Mouse (Mus musculus) retina, embryonic 14.5 days (tissue): ENCODE measurements around the gene Arhgap29.

Source experiments
- DNase-seq: peaks from one replicate; pipeline ENCODE4 v3.0.0-alpha.2; 2015; ENCODE audit warnings: low spot score

The Arhgap29 gene

GRCm38 (mm10) chr3:122012464-122012863, 60.1 kb downstream of the Arhgap29 start:
- DNase-seq: no peak

- DNase-seq: no peak
These were observed 66.1 kb downstream of the Arhgap29 start for GRCm38 (mm10) chr3:122018421-122018820.

DNA sequence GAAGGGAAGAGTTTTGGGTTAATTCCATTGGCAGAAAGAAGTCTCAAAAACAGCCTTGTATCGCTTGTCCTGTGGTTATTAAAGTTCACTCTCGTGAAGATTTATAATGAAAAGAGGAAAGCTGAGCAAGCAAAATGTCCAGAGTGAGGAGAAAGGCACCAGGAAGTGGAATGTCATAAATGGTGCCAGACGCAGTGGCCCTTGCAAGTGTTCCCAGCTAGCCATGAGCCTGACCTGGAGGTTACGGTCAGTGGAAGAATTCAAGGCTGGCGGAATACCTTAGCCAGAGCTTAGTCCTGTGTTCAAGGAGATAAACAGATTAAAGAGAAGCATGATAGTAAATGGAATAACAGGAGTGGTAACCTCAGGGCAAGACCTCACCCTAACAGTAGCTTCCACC, 66.8 kb downstream of the Arhgap29 start:
- DNase-seq: no peak

- no peak for DNase-seq
These were observed 68.8 kb downstream of the Arhgap29 start for GRCm38 (mm10) chr3:122021029-122021652.

DNA sequence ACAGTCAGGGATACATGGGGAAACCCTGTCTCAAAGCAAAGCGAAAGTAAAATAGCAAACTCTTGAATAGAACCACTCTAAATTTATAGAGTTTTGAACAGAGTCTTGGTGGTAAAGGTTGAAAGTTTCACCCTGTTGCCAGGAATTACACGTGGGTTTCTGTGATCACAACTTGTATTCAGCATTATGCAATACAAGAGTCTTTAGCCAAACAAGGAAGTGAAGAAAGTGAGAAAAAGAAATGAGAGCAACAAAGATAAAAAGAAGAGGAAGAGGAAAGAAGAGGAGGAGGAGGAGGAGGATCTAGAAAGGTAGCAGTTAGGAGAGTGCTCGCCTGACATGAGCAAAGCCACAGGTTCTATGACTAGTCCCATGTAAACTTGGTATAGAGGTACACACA, 70.0 kb downstream of the Arhgap29 start:
- no peak for DNase-seq

DNA sequence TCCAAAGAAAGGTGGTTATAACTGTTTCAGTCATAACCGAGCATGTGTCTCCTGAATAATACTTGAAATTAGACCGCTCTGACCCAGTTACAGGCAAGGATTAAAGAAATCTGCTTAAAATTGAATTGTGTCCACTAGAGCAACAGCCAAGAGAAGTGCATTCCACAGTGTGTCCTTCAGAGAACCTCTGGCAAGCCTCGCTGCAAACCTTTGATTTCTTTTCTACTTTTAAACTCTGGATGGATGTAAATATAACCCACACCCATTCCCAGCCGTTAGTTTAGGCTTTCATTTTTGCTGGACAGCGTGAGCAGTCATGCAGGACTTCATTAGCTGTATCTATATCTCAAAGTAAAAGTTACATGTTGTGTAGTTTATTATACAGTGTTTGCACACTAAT, 74.3 kb downstream of the Arhgap29 start:
- no peak for DNase-seq

DNA sequence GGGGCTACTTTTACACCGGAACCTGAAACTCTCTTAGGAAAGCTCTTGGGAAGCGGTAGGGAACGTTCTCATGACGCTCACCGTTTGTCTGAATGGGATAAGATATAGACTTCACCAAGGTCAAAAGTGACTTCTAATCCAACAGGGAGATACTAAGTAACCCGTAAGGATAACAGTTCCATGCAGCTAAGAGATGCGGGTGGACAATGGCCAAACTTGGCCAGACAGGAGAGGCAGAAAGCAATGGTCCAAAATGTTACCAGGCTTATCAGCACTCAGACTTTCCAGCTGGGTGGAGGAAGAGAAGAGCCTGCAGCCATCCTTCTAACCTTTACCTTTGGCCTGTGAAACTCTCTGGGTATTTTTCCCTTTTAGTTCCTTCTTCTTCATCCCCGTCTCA, 75.4 kb downstream of the Arhgap29 start:
- no peak for DNase-seq

DNA sequence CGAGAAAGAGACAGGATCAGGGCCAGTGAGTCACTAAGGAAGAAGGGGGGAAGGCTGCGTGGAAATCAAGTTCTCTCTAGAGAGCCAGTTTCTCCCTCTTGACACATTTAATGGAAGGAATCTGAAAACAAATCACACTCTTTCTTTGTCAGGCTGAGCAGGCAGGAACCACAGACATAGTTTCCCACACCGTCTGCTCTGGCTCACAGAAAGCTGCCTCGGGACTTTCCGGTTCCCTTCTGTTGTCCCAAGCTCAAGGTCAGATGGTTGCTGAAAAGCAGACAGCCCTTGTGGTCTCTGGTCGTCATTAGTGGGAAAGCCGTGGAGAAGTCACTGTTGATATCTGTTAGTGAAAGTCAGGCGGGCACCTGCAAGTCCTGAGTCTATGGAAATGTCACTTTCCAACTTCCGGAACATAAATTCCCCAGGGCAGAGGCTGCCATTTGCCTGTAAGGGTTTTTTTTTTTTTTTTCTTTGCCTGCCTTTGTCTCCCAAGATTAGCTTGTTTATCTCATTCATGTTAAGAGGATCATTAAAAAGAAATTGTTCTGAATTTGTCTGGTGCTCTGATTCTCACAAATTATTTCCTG, 81.0 kb downstream of the Arhgap29 start:
- no peak for DNase-seq

- no peak for DNase-seq
These were observed 81.9 kb downstream of the Arhgap29 start for GRCm38 (mm10) chr3:122034240-122034639.

DNA sequence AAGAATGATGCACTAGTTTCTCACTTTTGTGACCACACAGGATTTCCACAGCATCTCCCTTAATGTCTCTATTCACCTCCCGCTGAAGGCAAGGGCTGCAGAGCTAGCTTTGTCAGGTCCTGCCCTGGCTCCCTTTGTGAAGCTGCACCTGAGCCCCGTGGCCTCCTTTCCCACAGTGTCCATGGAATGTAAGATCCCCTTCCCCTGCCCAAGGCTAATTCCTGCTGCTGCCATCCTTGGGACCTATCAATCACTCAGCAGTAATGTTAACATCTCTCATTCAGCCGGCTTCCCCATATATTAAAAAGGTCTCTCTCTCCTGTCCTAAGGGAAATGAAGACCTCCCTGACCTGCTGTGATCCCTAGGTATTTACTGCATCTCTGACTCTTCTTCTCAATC, 82.8 kb downstream of the Arhgap29 start:
- no peak for DNase-seq

- DNase-seq: no peak
These were observed 88.2 kb downstream of the Arhgap29 start for GRCm38 (mm10) chr3:122040522-122040921.

DNA sequence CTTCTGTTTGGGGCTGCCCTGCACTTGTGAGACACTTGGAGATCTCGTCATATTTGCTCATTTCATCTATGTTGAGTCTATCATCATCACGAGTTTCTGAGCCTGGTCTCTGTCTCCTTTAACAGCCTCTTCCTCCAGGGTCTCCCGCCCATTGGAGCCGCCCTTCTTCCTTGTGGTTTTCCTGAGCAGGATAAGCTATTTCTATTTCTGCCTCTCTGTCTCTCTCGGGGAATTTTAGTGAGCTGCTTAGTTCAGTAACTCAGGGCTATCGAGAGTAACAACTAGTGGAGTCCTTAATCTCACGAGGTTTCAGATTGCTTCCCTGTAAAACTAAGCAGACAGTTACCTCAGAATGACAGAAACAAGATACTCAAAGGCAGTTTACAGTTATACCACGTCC, 90.8 kb downstream of the Arhgap29 start:
- DNase-seq: peak; percentile 17

DNA sequence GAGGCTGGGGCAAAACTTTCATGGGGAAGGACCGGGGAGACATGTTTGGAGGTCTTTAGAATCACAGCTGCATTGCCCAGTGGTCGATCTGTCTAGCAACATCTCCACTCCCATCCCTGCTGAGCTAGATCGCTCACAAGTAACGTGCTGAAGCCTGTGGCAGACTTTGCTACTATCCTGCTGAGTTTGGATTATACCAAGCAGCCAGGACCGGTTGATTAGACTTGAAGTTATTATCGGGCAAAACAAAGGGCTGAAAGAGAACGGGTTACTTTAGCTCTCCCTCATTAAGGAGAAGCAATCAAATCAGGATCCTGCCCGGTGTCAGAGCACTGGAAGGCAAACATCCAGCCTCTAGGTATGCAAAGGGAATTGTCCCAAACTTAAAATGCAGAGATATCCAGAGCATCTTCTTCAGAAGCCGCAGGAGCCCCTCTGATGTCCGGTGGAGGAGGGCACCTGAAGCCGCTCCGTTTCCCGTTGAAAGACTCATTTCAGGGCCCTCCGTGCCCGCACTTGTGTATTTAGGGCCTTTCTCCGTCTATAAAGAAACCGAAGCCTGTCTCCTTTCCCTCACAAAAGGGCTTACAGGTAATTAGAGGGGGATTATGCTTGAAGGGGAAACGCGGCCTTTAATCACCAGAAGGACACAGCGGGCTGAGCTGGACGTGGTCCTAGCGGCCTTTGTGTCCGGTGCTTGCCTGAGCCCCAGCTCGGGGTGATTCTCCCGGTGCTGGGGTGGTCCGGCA, 91.6 kb downstream of the Arhgap29 start, which contains the start of gene Abca4:
Abca4 (plus strand) TSS at position 645 of the 749 bp plus-strand sequence.
- peak; percentile 69 for DNase-seq

- DNase-seq: peak; percentile 43
These were observed 93.9 kb downstream of the Arhgap29 start for GRCm38 (mm10) chr3:122046187-122046620.

DNA sequence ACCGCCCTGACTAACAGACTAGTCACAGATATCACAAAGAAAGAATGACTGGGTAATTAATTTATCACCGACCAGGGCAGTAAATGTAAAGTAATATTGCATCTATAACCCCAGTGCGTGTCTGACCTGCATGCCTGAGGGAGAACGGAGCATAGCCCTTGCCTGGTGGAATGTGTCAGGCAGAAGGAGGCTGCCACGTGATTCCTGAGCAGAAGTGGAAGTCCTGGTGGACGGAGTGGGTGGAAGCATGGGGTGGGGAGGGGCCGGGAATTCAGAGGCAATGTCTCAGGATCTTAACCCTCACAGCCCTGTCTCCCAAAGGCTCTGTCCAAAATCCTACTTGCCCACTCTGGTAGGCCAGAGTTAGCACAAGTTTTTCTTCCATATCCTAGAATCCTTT, 95.1 kb downstream of the Arhgap29 start:
- peak; percentile 43 for DNase-seq

- DNase-seq: peak; percentile 54
These were observed 95.8 kb downstream of the Arhgap29 start for GRCm38 (mm10) chr3:122047921-122048861.

GRCm38 (mm10) chr3:122049158-122049557, 96.8 kb downstream of the Arhgap29 start:
- DNase-seq: no peak

DNA sequence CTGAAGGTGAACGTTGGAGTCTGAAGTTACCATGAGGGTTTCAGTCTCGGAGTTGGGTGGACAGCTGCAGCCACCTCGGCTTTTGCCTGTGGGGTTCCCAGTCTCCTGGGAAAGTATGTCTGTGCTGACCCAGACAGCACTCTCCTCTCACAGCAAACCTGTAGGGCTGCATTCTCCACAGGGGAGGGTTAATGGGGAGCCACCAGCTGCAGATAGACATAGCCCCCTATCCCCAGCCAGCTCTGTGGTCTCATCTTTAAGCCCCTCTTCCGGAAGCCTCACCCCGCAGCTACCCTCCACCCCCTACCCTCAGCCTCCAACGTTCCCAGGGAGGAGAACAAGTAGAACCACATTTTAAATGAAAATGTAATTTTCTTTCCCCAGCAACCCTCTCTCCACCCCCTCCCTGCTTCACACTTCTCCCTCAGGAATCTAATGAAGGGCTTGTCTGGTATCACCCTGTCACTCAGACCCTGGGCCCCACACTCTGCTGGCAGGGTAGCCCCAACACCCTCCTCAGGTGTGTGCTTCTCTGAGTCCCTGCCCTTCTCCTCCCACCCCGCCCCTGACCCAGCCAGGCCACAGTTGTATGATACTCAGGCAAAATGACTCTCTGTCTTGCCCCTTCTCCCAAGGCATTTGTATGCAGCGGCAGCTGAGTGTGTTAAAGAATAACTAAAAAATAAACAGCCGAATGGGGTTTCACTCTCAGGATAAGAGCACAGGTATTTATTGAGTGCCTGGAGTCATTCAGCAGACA, 106.3 kb downstream of the Arhgap29 start:
- no peak for DNase-seq

GRCm38 (mm10) chr3:122062586-122062985, 110.2 kb downstream of the Arhgap29 start:
- DNase-seq: no peak

GRCm38 (mm10) chr3:122064556-122065410, 112.4 kb downstream of the Arhgap29 start:
- no peak for DNase-seq
